Mouse (Mus musculus) brown adipose tissue, adult 24 weeks (tissue): ENCODE data around the gene Ctsw. TPM values are rescaled to one million over a fixed set of nuclear protein-coding genes. Genes with fewer than 3 reads are reported as not detected.

Source experiments
- H3K27ac ChIP-seq: fragments of 200-500 bp; replicated peaks from 2 replicates; pipeline ENCODE4 v1.5.1; 2012; ENCODE audit warnings: low read depth, mild to moderate bottlenecking, low read length
- H3K4me1 ChIP-seq: fragments of 200-500 bp; 2 replicates; pipeline ENCODE4 v1.6.1; 2012; ENCODE audit warnings: low read length, mixed read lengths; ENCODE audit not compliant: control insufficient read depth, insufficient read depth, insufficient read length
- H3K4me3 ChIP-seq: fragments of 200-500 bp; 2 replicates; pipeline ENCODE4 v1.5.1; 2012; ENCODE audit warnings: low read depth, mild to moderate bottlenecking, low read length, moderate library complexity; ENCODE audit not compliant: insufficient read depth
- polyA plus RNA-seq: library from polyadenylated mRNA; stranded (reverse); fragments of >200 nt; gene quantifications from 2 replicates; pipeline ENCODE4 v1.2.4, GENCODE M21; 2012; ENCODE audit not compliant: missing spikeins, insufficient read depth, insufficient read length

The Ctsw gene
- polyA plus RNA-seq, 1 experiment, result not detected

DNA sequence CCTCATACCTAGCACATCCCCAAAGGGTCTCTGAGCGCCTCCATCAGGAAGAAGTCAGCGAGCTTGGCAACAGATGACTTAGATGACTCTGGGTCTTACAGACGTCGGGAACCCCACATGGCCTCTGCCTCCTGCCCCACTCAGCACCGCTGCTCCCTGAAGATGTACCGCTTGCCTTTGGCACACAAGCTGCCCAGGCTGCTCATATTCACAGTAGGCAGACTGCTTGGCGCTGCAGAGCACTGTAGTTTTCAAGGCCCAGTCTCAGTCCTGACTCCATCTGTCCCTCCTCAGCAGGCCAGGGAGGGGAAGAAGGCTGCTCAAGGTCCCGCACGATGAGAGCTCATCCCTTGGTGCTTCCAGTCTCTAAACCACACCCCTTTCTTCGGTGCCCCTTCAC, 46.0 kb downstream of the Ctsw start:
- no peak overlapping the region for H3K4me3 ChIP-seq
- H3K27ac ChIP-seq, result no peak overlapping the region
- peaks cover 17% of the 10 kb centered on the region for H3K4me1 ChIP-seq

DNA sequence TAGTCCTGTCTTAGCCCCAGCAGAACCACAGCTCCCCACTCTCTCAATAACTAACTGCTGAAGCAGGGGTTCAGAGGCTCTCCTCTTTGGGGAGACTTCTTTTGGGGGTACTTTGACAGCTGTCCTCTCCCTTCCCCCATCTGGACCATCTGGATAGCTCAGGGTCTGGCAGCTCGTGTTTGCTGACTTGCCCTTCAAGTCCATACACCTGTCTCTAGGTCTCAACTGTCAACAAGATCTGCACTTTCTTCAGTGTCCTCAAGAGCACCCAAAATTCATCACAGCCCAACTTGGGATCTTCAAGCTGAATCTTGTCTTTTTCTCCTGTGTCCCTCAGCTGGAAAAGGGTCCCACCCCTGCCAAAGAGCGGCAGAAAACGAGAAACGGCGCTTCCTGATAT, 46.5 kb downstream of the Ctsw start:
- Histone ChIP-seq H3K27ac (no peak overlapping the region), H3K4me3 (no peak overlapping the region), H3K4me1 (peaks cover 17% of the 10 kb centered on the region)

DNA sequence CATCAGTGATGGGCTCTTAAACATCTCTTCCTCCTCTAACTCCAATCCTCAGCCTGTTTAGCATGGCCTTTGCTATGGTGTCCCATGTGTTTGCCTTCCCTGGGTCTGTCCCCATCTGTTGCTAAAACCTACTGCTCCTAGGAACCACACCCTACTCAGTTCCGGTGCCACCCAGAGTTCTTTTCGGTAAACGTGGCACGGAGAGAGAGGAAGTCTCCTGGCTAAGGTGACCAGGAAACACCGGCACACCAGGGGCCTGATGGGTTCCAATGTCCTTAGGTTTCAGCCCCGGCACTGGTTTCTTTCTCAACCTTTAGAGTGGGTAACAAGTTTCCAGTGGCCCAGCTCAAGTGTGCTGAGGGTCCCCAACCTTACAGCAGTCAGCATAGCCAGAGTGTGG, 47.7 kb downstream of the Ctsw start:
- Histone ChIP-seq H3K4me1 (peaks cover 7% of the 10 kb centered on the region; the same call in 1 of the 2 replicates), H3K4me3 (no peak overlapping the region), H3K27ac (no peak overlapping the region)

DNA sequence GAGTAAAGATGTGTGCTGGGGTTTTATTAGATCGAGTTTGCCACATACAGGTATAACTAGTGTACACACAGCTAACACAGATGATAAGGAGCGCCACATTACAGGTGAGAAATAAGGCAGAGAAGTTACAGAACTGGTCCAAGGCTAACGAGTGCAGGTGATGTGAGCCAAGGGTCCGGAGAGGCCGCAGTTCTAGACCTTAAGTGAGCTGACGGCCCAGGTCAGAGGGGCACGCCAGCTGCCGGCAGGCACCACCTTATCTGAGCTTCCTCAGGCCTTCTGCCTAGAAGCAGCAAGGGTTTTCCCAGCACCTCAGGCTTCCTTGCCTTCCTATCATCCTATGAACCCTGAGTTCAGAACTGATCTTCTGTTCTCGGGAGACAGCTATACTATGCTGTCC, 48.7 kb downstream of the Ctsw start:
- peaks cover 7% of the 10 kb centered on the region; the same call in 1 of the 2 replicates for H3K4me1 ChIP-seq
- no peak overlapping the region for H3K4me3 ChIP-seq
- no peak overlapping the region for H3K27ac ChIP-seq

DNA sequence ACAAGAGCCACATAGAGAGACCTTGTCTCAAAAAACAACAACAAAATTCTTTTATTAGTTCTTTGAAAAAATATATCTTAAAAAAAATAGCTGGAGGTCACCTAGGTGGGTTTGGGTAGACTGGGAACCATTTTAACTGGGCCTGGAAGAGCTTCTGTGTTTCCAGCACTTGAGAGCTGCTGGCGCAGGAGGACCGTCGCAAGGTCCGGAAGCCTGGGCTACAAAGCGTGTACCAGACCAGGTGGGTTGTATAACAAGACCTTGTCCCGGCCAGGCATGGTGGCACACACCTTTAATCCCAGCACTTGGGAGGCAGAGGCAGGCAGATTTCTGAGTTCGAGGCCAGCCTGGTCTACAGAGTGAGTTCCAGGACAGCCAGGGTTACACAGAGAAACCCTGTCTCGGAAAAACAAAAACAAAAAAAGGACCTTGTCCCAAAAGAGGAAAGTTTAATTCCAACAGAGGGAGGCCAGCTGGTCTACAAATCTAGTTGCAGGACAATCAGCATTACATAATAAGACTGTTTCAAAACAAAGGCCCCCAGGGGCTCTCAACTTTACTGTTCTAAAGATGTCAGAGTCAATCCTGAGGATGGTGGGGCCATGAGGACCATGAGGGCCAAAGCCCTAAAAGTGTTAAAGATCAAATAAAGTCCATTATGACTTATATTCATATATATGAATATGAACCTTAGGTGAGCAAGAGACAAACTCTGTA, 49.4 kb downstream of the Ctsw start:
- Histone ChIP-seq H3K27ac (no peak overlapping the region), H3K4me1 (peaks cover 6% of the 10 kb centered on the region; the same call in 1 of the 2 replicates), H3K4me3 (no peak overlapping the region)

Other genes starting within 250 kb of the Ctsw start
- gene Pacs1, start 195.4 kb downstream of the Ctsw start, polyA plus RNA-seq, result 4.4 and 6.8 TPM in 2 replicates
- gene Sf3b2, start 173.1 kb downstream of the Ctsw start, polyA plus RNA-seq, result 58.7 and 72.0 TPM in 2 replicates
- not detected in 2 replicates for gene Gal3st3, start 170.2 kb downstream of the Ctsw start, polyA plus RNA-seq
- gene Catsper1, start 132.8 kb downstream of the Ctsw start, polyA plus RNA-seq, result not detected in 2 replicates
- gene Cst6, start 118.9 kb downstream of the Ctsw start, polyA plus RNA-seq, result 4.3 and 5.6 TPM in 2 replicates
- gene Eif1ad, start 101.8 kb downstream of the Ctsw start, polyA plus RNA-seq, result 26.0 and 39.5 TPM in 2 replicates
- 133 and 162 TPM in 2 replicates for gene Banf1, start 101.3 kb downstream of the Ctsw start, polyA plus RNA-seq
- 30.8 and 31.2 TPM in 2 replicates for gene Sart1, start 79.8 kb downstream of the Ctsw start, polyA plus RNA-seq
- not detected in 2 replicates for gene Tsga10ip, start 66.0 kb downstream of the Ctsw start, polyA plus RNA-seq
- 293 and 410 TPM in 2 replicates for gene Drap1, start 43.5 kb downstream of the Ctsw start, polyA plus RNA-seq
- 23.8 and 27.1 TPM in 2 replicates for gene AI837181, start 43.4 kb downstream of the Ctsw start, polyA plus RNA-seq
- gene Fosl1, start 21.0 kb downstream of the Ctsw start, polyA plus RNA-seq, result not detected in 2 replicates
- 2.2 and 6.5 TPM in 2 replicates for gene Ccdc85b, start 10.6 kb downstream of the Ctsw start, polyA plus RNA-seq
- 34.8 and 44.0 TPM in 2 replicates for gene Fibp, start 7.9 kb downstream of the Ctsw start, polyA plus RNA-seq
- 10.1 and 16.1 TPM in 2 replicates for gene Efemp2, start 5.4 kb upstream of the Ctsw start, polyA plus RNA-seq
- 14.8 and 25.2 TPM in 2 replicates for gene Mus81, start 19.9 kb upstream of the Ctsw start, polyA plus RNA-seq
- 324 and 390 TPM in 2 replicates for gene Cfl1, start 21.9 kb upstream of the Ctsw start, polyA plus RNA-seq
- gene 1700020D05Rik, start 35.3 kb upstream of the Ctsw start, polyA plus RNA-seq, result 1.1 TPM in 1 of 2 replicates, not detected in the other
- 2.7 and 7.0 TPM in 2 replicates for gene Snx32, start 42.0 kb upstream of the Ctsw start, polyA plus RNA-seq
- gene Ovol1, start 92.1 kb upstream of the Ctsw start, polyA plus RNA-seq, result not detected in 2 replicates
- gene Ap5b1, start 99.5 kb upstream of the Ctsw start, polyA plus RNA-seq, result 1.3 and 2.1 TPM in 2 replicates
- 55.5 and 74.0 TPM in 2 replicates for gene Rnaseh2c, start 133.4 kb upstream of the Ctsw start, polyA plus RNA-seq
- gene Kat5, start 141.7 kb upstream of the Ctsw start, polyA plus RNA-seq, result 17.0 and 26.3 TPM in 2 replicates
- gene Rela, start 169.0 kb upstream of the Ctsw start, polyA plus RNA-seq, result 22.8 and 24.6 TPM in 2 replicates
- 10.0 and 11.6 TPM in 2 replicates for gene Sipa1, start 195.2 kb upstream of the Ctsw start, polyA plus RNA-seq
- 14.9 and 24.5 TPM in 2 replicates for gene Map3k11, start 220.2 kb upstream of the Ctsw start, polyA plus RNA-seq
- gene Pcnx3, start 220.4 kb upstream of the Ctsw start, polyA plus RNA-seq, result 19.6 and 26.2 TPM in 2 replicates
- not detected in 2 replicates for gene Kcnk7, start 235.9 kb upstream of the Ctsw start, polyA plus RNA-seq